Mouse (Mus musculus): Measurements from ENCODE around the gene Spink4. TPM values are rescaled to one million over a fixed set of nuclear protein-coding genes. Genes with fewer than 3 reads are reported as not detected.
"Not testable (repeated sequence)": the region's sequence is repeated elsewhere in the genome, so short reads cannot be mapped to it uniquely, and the experiment has no call there.

Gene Spink4
- total RNA-seq, 2 experiments from 2014 or later: not detected

DNA sequence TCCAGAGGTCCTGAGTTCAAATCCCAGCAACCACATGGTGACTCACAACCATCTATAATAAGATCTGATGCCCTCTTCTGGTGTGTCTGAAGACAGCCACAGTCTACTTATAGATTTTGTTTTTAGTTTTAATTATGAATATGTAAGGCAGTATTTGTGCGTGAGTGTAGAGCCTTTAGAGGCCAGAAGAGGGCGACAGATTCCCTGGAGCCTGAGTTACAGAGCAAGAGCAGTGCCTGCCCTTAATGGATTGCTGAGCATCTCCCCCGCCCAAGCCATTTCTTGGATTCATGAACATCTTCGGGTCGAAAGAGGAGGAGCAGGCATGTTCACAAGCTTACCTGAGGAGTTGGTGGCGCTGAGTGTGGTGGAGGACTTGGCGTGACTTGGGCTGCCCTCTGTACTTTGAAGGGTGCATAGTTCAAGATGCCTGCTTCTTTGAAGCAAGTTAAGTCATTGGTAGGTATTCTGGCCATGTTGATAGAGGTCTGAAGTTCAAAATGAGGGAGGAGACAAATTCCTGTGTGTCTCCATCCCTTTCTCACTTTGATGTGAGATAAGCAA lies 3.2 kb upstream of the Spink4 start:
- no peak overlapping the region for H3K27ac ChIP-seq
- peak; percentile 55 for TF ChIP-seq CTCF (conservative IDR thresholded peaks at IDR 0.05)
- no peak for DNase-seq (ENCODE audit: low spot score in 2 of 2)
- H3K4me3 ChIP-seq: no peak overlapping the region

- DNase-seq (ENCODE audit: low spot score in 2 of 2): no peak
- no peak overlapping the region for H3K4me3 ChIP-seq
Observed at GRCm38 (mm10) chr4:40920576-40920975, 724 bp downstream of the Spink4 start.

DNA sequence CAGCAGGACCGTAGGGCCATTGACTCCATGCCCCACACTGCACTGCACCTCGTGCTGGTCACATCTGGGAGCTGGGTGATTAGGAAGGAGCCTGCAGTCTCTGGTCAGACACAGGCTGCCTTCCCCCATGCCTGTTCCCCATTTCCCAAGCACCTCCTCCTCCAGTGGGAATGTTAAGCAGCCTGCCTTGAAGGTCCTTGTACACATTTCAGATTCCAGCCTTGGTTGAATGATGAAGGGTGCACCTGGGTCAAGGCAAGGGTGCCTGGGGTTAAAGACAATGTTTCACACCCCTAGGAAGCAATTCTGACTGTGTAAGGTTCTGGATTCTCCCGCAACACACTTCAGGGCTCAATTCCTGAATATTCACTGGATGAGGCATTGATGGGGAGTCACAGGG lies 1.4 kb downstream of the Spink4 start:
- TF ChIP-seq CTCF (conservative IDR thresholded peaks at IDR 0.05): no peak
- DNase-seq (ENCODE audit: low spot score in 2 of 2): no peak
- H3K27ac ChIP-seq: no peak overlapping the region
- no peak overlapping the region for H3K4me3 ChIP-seq

More at GRCm38 (mm10) chr4:40920576-40920975, 724 bp downstream of the Spink4 start:
- TF ChIP-seq CTCF (conservative IDR thresholded peaks at IDR 0.05): no peak
- H3K27ac ChIP-seq: no peak overlapping the region

- TF ChIP-seq CTCF (conservative IDR thresholded peaks at IDR 0.05): no peak
- Histone ChIP-seq H3K4me3 (no peak overlapping the region), H3K27ac (no peak overlapping the region)
- no peak for DNase-seq (ENCODE audit: low spot score in 2 of 2)
Observed at GRCm38 (mm10) chr4:40923087-40923651, 3.3 kb downstream of the Spink4 start.

DNA sequence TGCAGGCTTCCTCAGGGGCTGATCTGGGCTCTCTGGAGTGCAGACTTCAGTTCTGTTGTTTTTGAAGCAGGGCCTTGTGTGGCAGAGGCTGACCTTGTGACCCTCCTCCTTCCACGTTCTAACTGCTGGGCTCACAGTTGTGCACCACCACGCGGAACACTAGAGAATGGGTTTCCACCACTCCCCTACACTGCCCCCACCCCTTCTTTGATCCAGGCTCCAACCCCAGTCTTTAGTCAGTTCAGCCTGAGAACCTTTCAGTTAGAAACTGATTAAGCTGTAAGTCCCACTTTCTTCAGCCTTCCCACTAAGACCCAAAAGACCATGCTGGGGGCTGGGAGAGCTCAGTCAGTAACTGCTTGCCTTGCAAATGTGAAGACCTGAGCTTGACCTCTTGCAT lies 5.7 kb downstream of the Spink4 start:
- Histone ChIP-seq H3K27ac (no peak overlapping the region), H3K4me3 (no peak overlapping the region)
- TF ChIP-seq CTCF (conservative IDR thresholded peaks at IDR 0.05): no peak
- DNase-seq (ENCODE audit: low spot score in 2 of 2): no peak

DNA sequence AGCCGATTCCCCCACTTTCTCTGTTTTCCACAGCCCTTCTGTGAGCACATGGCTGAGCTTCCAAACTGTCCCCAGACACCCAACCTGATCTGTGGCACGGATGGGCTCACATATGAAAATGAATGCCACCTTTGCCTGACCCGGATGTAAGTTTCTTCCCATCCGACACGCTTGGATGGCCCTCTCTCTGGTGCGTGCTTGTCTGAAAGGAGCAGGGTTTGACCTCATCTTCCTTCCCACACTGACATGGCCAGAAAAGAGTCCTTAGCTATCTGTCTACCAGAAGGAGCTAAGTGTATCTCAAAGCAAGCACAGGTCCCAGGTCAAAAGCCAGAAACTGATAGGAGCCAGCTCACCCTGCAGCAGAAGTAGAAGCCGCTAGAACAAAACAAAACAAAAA lies 9.2 kb downstream of the Spink4 start:
- Histone ChIP-seq H3K4me3 (no peak overlapping the region), H3K27ac (no peak overlapping the region)
- TF ChIP-seq CTCF (conservative IDR thresholded peaks at IDR 0.05): no peak
- no peak for DNase-seq (ENCODE audit: low spot score in 2 of 2)

DNA sequence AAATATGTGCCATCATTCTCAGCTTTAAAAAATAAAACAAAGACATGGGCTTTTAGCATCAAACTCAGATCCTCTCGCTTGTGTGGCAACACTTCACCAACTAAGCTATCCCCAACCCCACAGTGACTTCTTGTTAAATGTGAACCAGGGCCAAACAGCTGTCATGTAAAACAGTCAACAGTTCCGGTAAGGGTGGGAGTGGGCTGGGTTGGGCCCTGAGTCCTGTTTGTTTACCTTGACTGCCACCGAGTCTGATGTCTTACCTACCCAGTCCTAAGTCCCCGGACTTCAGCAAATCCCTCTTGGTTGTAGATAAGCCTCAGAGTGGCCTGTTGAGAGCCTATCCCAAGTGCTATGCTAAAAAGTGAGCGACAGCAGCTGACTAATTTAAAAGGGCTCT lies 13.8 kb downstream of the Spink4 start:
- no peak for DNase-seq (ENCODE audit: low spot score in 2 of 2)
- Histone ChIP-seq H3K4me3 (no peak overlapping the region), H3K27ac (no peak overlapping the region)
- no peak for TF ChIP-seq CTCF (conservative IDR thresholded peaks at IDR 0.05)

- H3K27ac ChIP-seq; H3K4me3 ChIP-seq; DNase-seq (ENCODE audit: low spot score in 2 of 2): not testable (repeated sequence)
Observed at GRCm38 (mm10) chr4:40934369-40934768, 14.5 kb downstream of the Spink4 start.

GRCm38 (mm10) chr4:40936175-40936839 lies 16.5 kb downstream of the Spink4 start:
- H3K4me3 ChIP-seq: no peak overlapping the region
- peak; percentile 51 to 57 for DNase-seq (ENCODE audit: low spot score in 2 of 2)
- TF ChIP-seq CTCF (conservative IDR thresholded peaks at IDR 0.05): no peak
- H3K27ac ChIP-seq: no peak overlapping the region

GRCm38 (mm10) chr4:40938793-40939192 lies 18.9 kb downstream of the Spink4 start:
- no peak for DNase-seq (ENCODE audit: low spot score in 2 of 2)
- no peak overlapping the region for H3K4me3 ChIP-seq
- no peak overlapping the region for H3K27ac ChIP-seq
- peak; percentile 51 for TF ChIP-seq CTCF (conservative IDR thresholded peaks at IDR 0.05)

- TF ChIP-seq CTCF (conservative IDR thresholded peaks at IDR 0.05): no peak
- no peak overlapping the region for H3K4me3 ChIP-seq
- H3K27ac ChIP-seq: no peak overlapping the region
- no peak for DNase-seq (ENCODE audit: low spot score in 2 of 2)
Observed at GRCm38 (mm10) chr4:40943651-40944050, 23.8 kb downstream of the Spink4 start.

DNA sequence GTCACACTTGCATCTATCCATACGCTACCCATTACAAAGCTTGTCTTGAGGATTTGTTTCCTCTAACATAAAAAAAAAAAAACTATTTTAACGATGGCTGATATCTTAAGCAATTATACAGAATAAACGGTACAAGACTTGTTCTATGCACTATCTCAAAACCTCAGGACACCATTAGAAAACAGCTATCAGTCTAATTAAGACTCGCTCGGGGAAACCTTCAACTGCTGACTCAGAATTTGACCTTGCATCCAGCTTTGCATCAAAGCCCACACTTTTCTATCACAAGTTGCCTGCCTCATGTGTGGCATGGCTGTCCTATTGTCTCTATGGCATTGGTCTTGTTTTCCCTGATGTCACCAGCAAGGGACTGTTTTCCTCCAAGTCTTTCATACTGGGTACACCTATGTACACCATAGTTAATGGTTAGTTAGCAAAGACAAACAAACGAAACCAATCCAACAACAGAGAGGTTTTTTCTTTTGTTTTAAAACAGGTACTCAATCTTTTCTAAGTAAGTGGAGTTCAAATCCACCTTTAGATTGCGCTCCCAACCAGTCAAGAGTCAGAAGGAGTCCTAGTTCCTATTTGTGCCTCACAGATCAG lies 26.8 kb downstream of the Spink4 start:
- no peak for TF ChIP-seq CTCF (conservative IDR thresholded peaks at IDR 0.05)
- Histone ChIP-seq H3K27ac (no peak overlapping the region), H3K4me3 (peak overlapping the region; percentile 95)
- DNase-seq (ENCODE audit: low spot score in 2 of 2): no peak

DNA sequence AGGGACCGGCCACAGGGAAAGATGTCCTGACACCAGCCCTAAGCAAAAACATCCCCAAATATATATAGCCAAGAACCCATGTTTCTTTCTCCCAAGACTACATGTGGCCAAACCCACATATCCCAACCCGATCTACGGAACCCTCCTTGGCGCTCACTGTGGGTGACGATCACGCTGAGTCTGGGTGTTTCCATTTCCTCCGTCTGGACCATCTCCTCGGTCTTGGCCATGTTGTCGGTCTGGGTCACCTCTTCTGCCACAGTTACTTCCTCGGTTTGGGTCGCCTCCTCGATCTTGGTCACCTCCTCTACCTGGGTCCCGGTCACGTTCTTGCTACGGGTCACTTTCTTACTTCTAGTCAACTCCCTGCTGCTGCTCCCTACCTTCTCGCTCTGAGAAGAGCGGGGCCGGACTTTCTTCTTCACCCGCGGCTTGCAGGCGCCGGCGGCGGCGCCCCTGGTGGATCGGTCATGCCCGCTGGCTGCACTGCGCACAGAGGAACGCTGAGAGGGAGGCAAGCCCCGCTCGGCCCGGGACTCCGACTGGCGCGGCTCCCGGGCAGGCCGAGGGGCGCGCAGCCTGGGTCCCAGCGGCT lies 27.8 kb downstream of the Spink4 start:
- peak overlapping the region; percentile 83 for H3K27ac ChIP-seq
- H3K4me3 ChIP-seq: peak overlapping the region; percentile 95
- TF ChIP-seq CTCF (conservative IDR thresholded peaks at IDR 0.05): peak; percentile 55
- no peak for DNase-seq (ENCODE audit: low spot score in 2 of 2)
